In genomic region chr7:126775978-126776234, GRCm38 (mm10) we compare ENCODE assay signal across 1 mouse cellular context.
TF ChIP-seq lines count a peak whose summit lies in the region.

No protein-coding gene starts in this region.

TF ChIP-seq in CH12.LX, 34 proteins besides CTCF, POLR2A, EP300 and RAD21:
- TF ChIP-seq MAFK (IDR thresholded peaks at IDR 0.05; ENCODE audit: insufficient replicate concordance, low read length) (no peak), JUND (conservative IDR thresholded peaks at IDR 0.05; ENCODE audit: low read depth, low read length) (no peak), SIN3A (IDR thresholded peaks at IDR 0.05; ENCODE audit: low read length) (no peak), ZMIZ1 (IDR thresholded peaks at IDR 0.05; ENCODE audit: low read depth, low read length) (no peak), TBP (conservative IDR thresholded peaks at IDR 0.05; ENCODE audit: low read depth, low read length) (no peak), JUN (IDR thresholded peaks at IDR 0.05; ENCODE audit: insufficient read depth, low read depth, low read length) (no peak), TCF12 (IDR thresholded peaks at IDR 0.05; ENCODE audit: low read depth, low read length) (no peak), BHLHE40 (IDR thresholded peaks at IDR 0.05; ENCODE audit: low read depth, low read length) (no peak), MXI1 (IDR thresholded peaks at IDR 0.05; ENCODE audit: low read depth, low read length) (no peak), MAZ (IDR thresholded peaks at IDR 0.05; ENCODE audit: low read depth, low read length) (no peak), CHD1 (IDR thresholded peaks at IDR 0.05; ENCODE audit: low read depth, low read length) (no peak), SMC3 (IDR thresholded peaks at IDR 0.05; ENCODE audit: low read depth, low read length) (no peak), USF2 (conservative IDR thresholded peaks at IDR 0.05; ENCODE audit: low read depth, low read length) (no peak), PAX5 (IDR thresholded peaks at IDR 0.05; ENCODE audit: low read length) (no peak), NRF1 (IDR thresholded peaks at IDR 0.05; ENCODE audit: low read depth, low read length) (no peak)
